Mouse (Mus musculus): Measurements from ENCODE around the gene Cmss1. TPM values are rescaled to one million over a fixed set of nuclear protein-coding genes. Genes with fewer than 3 reads are reported as not detected.

The Cmss1 gene
- polyA plus RNA-seq, 1 experiment from 2014 or later, result 56.1 TPM

GRCm38 (mm10) chr16:57580041-57580440, 26.6 kb downstream of the Cmss1 start:
- H3K4me1 ChIP-seq, result no peaks in the 10 kb centered on the region; the same call in 1 of the 2 replicates
- H3K36me3 ChIP-seq, result no peaks in the 10 kb centered on the region
- no peak overlapping the region for H3K27ac ChIP-seq
- no peak for ATAC-seq (ENCODE audit: insufficient number of reproducible peaks, insufficient read depth, low FRiP score, low TSS enrichment)
- no peaks in the 10 kb centered on the region for H3K9me3 ChIP-seq
- H3K27me3 ChIP-seq, result no peaks in the 10 kb centered on the region
- no peak overlapping the region for H3K4me2 ChIP-seq (replicated peaks)
- H3K9ac ChIP-seq, result no peak overlapping the region
- H3K4me3 ChIP-seq, result no peak overlapping the region
- WGBS, result 77% methylated on average over 7 of the region's 7 CpGs

GRCm38 (mm10) chr16:57577519-57577918, 29.1 kb downstream of the Cmss1 start:
- Histone ChIP-seq H3K4me2 (replicated peaks) (no peak overlapping the region), H3K27ac (no peak overlapping the region), H3K4me1 (peaks cover 2% of the 10 kb centered on the region; the same call in 1 of the 2 replicates), H3K4me3 (no peak overlapping the region), H3K36me3 (no peaks in the 10 kb centered on the region), H3K27me3 (no peaks in the 10 kb centered on the region), H3K9ac (no peak overlapping the region), H3K9me3 (no peaks in the 10 kb centered on the region)
- 97% methylated on average over 1 of the region's 1 CpGs for WGBS
- no peak for ATAC-seq (ENCODE audit: insufficient number of reproducible peaks, insufficient read depth, low FRiP score, low TSS enrichment)

- no peaks in the 10 kb centered on the region for H3K27me3 ChIP-seq
- 91% methylated on average over 1 of the region's 1 CpGs for WGBS
- H3K4me2 ChIP-seq (replicated peaks), result no peak overlapping the region
- no peak overlapping the region for H3K9ac ChIP-seq
- H3K4me1 ChIP-seq, result peaks cover 2% of the 10 kb centered on the region; the same call in 1 of the 2 replicates
- H3K27ac ChIP-seq, result no peak overlapping the region
- ATAC-seq (ENCODE audit: insufficient number of reproducible peaks, insufficient read depth, low FRiP score, low TSS enrichment), result no peak
- no peaks in the 10 kb centered on the region for H3K9me3 ChIP-seq
- H3K4me3 ChIP-seq, result no peak overlapping the region
- H3K36me3 ChIP-seq, result peaks cover 16% of the 10 kb centered on the region
Measured at GRCm38 (mm10) chr16:57575764-57576388, 30.8 kb downstream of the Cmss1 start.

DNA sequence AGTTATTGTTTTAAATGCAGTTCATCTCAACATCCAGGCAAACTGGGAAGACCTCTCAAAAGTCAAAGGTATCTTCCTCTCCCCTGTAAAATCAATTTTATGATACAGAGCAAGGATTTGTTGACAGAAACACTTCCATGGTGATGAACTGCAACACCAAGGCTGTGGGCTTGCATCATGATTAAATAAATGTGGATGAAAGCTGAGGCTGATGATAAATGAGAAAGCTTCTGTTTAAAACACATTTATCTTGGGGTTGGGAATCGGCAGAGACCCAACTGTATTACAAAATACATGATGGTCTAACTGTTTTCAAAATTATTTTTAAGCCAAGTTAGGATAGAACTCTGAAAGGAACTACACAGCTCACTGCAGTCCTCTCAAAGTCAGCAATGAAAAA, 32.8 kb downstream of the Cmss1 start:
- no peak overlapping the region for H3K27ac ChIP-seq
- 84% methylated on average over 1 of the region's 1 CpGs for WGBS
- no peak for ATAC-seq (ENCODE audit: insufficient number of reproducible peaks, insufficient read depth, low FRiP score, low TSS enrichment)

DNA sequence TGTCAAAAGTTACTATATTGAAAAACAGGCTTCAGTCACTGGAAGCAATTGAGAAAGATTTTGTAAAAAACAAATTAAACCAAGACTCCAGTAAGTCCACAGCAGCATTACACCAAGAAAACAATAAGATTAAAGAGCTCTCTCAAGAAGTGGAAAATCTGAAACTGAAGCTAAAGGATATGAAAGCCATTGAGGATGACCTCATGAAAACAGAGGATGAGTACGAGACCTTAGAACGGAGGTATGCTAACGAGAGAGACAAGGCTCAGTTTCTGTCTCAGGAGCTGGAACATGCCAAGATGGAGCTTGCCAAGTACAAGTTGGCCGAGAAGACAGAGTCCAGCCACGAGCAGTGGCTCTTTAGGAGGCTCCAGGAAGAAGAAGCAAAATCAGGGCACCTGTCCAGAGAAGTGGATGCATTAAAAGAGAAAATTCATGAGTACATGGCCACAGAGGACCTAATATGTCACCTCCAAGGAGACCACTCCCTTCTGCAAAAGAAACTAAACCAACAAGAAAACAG, 35.8 kb downstream of the Cmss1 start:
- peaks cover 2% of the 10 kb centered on the region; the same call in 1 of the 2 replicates for H3K4me1 ChIP-seq
- no peak overlapping the region for H3K27ac ChIP-seq
- H3K27me3 ChIP-seq, result no peaks in the 10 kb centered on the region
- no peak overlapping the region for H3K4me2 ChIP-seq (replicated peaks)
- H3K9me3 ChIP-seq, result no peaks in the 10 kb centered on the region
- ATAC-seq (ENCODE audit: insufficient number of reproducible peaks, insufficient read depth, low FRiP score, low TSS enrichment), result no peak
- no peak overlapping the region for H3K4me3 ChIP-seq
- WGBS, result 92% methylated on average over 5 of the region's 5 CpGs
- H3K9ac ChIP-seq, result no peak overlapping the region
- H3K36me3 ChIP-seq, result peaks cover 29% of the 10 kb centered on the region

More for the DNA sequence above, 32.8 kb downstream of the Cmss1 start:
- Histone ChIP-seq H3K9me3 (no peaks in the 10 kb centered on the region), H3K4me2 (replicated peaks) (no peak overlapping the region), H3K4me1 (peaks cover 2% of the 10 kb centered on the region; the same call in 1 of the 2 replicates), H3K4me3 (no peak overlapping the region), H3K27me3 (no peaks in the 10 kb centered on the region), H3K9ac (no peak overlapping the region), H3K36me3 (peaks cover 29% of the 10 kb centered on the region)

- Histone ChIP-seq H3K4me2 (replicated peaks) (no peak overlapping the region), H3K4me3 (no peak overlapping the region), H3K27ac (no peak overlapping the region), H3K9ac (no peak overlapping the region), H3K4me1 (peaks cover 2% of the 10 kb centered on the region; the same call in 1 of the 2 replicates), H3K9me3 (no peaks in the 10 kb centered on the region), H3K27me3 (no peaks in the 10 kb centered on the region), H3K36me3 (peaks cover 29% of the 10 kb centered on the region)
- 94% methylated on average over 7 of the region's 7 CpGs for WGBS
- no peak for ATAC-seq (ENCODE audit: insufficient number of reproducible peaks, insufficient read depth, low FRiP score, low TSS enrichment)
Measured at GRCm38 (mm10) chr16:57568648-57569404, 37.8 kb downstream of the Cmss1 start.

GRCm38 (mm10) chr16:57566215-57566614, 40.4 kb downstream of the Cmss1 start:
- H3K27me3 ChIP-seq, result no peaks in the 10 kb centered on the region
- H3K27ac ChIP-seq, result no peak overlapping the region
- 87% methylated on average over 3 of the region's 3 CpGs for WGBS
- H3K4me3 ChIP-seq, result no peak overlapping the region
- peaks cover 16% of the 10 kb centered on the region; the same call in 1 of the 2 replicates for H3K36me3 ChIP-seq
- no peak overlapping the region for H3K9ac ChIP-seq
- no peaks in the 10 kb centered on the region for H3K9me3 ChIP-seq
- peaks cover 3% of the 10 kb centered on the region; the same call in 1 of the 2 replicates for H3K4me1 ChIP-seq
- H3K4me2 ChIP-seq (replicated peaks), result no peak overlapping the region
- ATAC-seq (ENCODE audit: insufficient number of reproducible peaks, insufficient read depth, low FRiP score, low TSS enrichment), result no peak

GRCm38 (mm10) chr16:57564807-57565206, 41.9 kb downstream of the Cmss1 start:
- ATAC-seq (ENCODE audit: insufficient number of reproducible peaks, insufficient read depth, low FRiP score, low TSS enrichment), result no peak
- Histone ChIP-seq H3K27me3 (no peaks in the 10 kb centered on the region), H3K27ac (no peak overlapping the region), H3K4me3 (no peak overlapping the region), H3K4me2 (replicated peaks) (no peak overlapping the region), H3K9ac (no peak overlapping the region), H3K4me1 (peaks cover 3% of the 10 kb centered on the region; the same call in 1 of the 2 replicates), H3K36me3 (peaks cover 2% of the 10 kb centered on the region; the same call in 1 of the 2 replicates), H3K9me3 (no peaks in the 10 kb centered on the region)
- WGBS, result 83% methylated on average over 1 of the region's 1 CpGs

- Histone ChIP-seq H3K36me3 (no peaks in the 10 kb centered on the region), H3K27ac (no peak overlapping the region), H3K4me2 (replicated peaks) (no peak overlapping the region), H3K27me3 (no peaks in the 10 kb centered on the region), H3K4me1 (peaks cover 3% of the 10 kb centered on the region; the same call in 1 of the 2 replicates), H3K9me3 (no peaks in the 10 kb centered on the region), H3K9ac (no peak overlapping the region), H3K4me3 (no peak overlapping the region)
- WGBS, result 65% methylated on average over 3 of the region's 3 CpGs
- no peak for ATAC-seq (ENCODE audit: insufficient number of reproducible peaks, insufficient read depth, low FRiP score, low TSS enrichment)
Measured at GRCm38 (mm10) chr16:57563453-57563852, 43.2 kb downstream of the Cmss1 start.

- H3K27me3 ChIP-seq, result no peaks in the 10 kb centered on the region
- H3K9ac ChIP-seq, result no peak overlapping the region
- ATAC-seq (ENCODE audit: insufficient number of reproducible peaks, insufficient read depth, low FRiP score, low TSS enrichment), result no peak
- 88% methylated on average over 1 of the region's 1 CpGs for WGBS
- H3K4me1 ChIP-seq, result peaks cover 7% of the 10 kb centered on the region; the same call in 1 of the 2 replicates
- H3K36me3 ChIP-seq, result no peaks in the 10 kb centered on the region
- no peak overlapping the region for H3K4me3 ChIP-seq
- H3K9me3 ChIP-seq, result no peaks in the 10 kb centered on the region
- H3K4me2 ChIP-seq (replicated peaks), result no peak overlapping the region
- H3K27ac ChIP-seq, result no peak overlapping the region
Measured at GRCm38 (mm10) chr16:57560185-57560584, 46.5 kb downstream of the Cmss1 start.

DNA sequence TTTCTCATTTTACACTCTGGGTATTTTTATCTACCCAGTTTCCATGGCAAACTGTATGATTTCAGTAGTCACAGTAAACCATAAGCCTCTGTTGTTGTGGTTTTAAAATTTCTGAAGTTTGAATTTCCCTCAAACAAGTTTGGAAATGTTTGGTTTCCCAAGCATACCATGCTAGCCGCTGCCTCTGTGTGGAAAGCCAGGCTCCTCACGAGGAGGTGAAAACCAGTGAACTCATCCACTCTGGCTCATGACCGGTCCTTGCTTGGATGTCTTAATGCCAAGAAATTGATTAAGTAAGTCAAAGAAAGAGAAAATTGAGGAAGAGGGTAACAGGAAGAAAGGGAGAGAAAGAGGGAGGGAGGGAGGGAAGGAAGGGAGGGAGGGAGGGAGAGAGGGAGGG, 48.4 kb downstream of the Cmss1 start:
- Histone ChIP-seq H3K36me3 (no peaks in the 10 kb centered on the region), H3K27me3 (no peaks in the 10 kb centered on the region), H3K4me2 (replicated peaks) (no peak overlapping the region), H3K27ac (no peak overlapping the region), H3K9me3 (no peaks in the 10 kb centered on the region), H3K4me1 (peaks cover 4% of the 10 kb centered on the region; the same call in 1 of the 2 replicates), H3K4me3 (no peak overlapping the region), H3K9ac (no peak overlapping the region)
- no peak for ATAC-seq (ENCODE audit: insufficient number of reproducible peaks, insufficient read depth, low FRiP score, low TSS enrichment)
- WGBS, result 84% methylated on average over 3 of the region's 3 CpGs

DNA sequence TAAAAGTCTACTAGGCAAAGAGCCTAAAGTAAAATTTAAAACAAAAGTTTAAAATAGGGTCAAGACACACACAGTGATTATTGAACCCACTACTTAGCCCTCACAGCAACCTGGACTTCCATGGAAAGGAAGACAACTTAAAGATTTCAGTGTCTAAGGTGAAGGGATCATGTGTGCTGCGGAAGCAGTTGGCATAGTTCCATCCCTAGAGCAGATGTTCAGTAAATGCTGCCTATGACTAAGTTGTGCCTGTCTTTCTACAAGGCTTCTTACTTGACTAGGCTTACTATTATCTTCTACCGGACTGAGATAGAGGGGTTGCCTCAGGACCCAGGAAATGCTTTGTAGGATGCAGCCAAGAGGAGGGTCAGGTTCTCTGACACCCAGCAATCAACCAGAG, 50.4 kb downstream of the Cmss1 start:
- 82% methylated on average over 2 of the region's 2 CpGs for WGBS
- Histone ChIP-seq H3K36me3 (peaks cover 7% of the 10 kb centered on the region; the same call in 1 of the 2 replicates), H3K4me1 (0 out of 2 replicates have a peak, but pooled peaks cover 7% of the 10 kb centered on the region), H3K4me3 (no peak overlapping the region), H3K4me2 (replicated peaks) (no peak overlapping the region), H3K27ac (no peak overlapping the region), H3K27me3 (no peaks in the 10 kb centered on the region), H3K9ac (no peak overlapping the region), H3K9me3 (no peaks in the 10 kb centered on the region)
- ATAC-seq (ENCODE audit: insufficient number of reproducible peaks, insufficient read depth, low FRiP score, low TSS enrichment), result no peak
